Mouse (Mus musculus): ENCODE data around the gene Clnk.

DNA sequence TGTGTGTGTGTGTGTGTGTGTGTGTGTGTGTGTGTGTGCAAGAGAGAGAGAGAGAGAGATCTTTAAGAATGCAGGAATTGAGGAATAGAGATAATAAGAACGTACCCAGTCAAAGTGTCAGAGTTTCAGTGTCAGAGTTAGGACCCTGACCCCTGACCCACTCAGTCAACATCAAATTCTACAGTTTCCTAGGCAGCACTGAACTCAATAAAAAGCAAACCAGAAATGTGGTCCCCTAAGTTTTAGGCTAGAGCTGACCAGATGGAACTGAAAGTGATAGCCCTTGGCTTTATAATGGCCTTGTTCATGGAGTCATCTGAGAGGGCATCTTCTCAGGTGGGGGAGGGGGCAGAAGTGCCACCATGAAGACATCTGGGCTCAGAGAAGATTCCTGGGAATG is 1.7 kb downstream of the Clnk start:
- TF ChIP-seq CTCF (IDR thresholded peaks at IDR 0.05; ENCODE audit: low read depth, low read length) (no peak), GATA1 (IDR thresholded peaks at IDR 0.05; ENCODE audit: borderline replicate concordance, low read length) (no peak), GATA2 (IDR thresholded peaks at IDR 0.05; ENCODE audit: borderline replicate concordance, low read depth, low read length) (no peak), POLR2AphosphoS5 (IDR thresholded peaks at IDR 0.05; ENCODE audit: insufficient replicate concordance, low read depth, low read length) (no peak)

Data from G1E (cell line).